Mouse (Mus musculus) forebrain, embryonic 11.5 days (tissue): ENCODE data around the gene Olfr750. TPM values are rescaled to one million over a fixed set of nuclear protein-coding genes. Genes with fewer than 3 reads are reported as not detected.

Experiments
- ATAC-seq: fragments of 200-750 bp; cut with Nextera tagmentation; replicated peaks from 2 replicates; pipeline ENCODE4 v1.8.0; 2017; ENCODE audit warnings: moderate TSS enrichment; ENCODE audit not compliant: low FRiP score
- DNase-seq: peaks from one replicate; pipeline ENCODE4 v3.0.0-alpha.2; 2017; ENCODE audit warnings: low spot score
- H3K27ac ChIP-seq: fragments of 300-500 bp; sonication (generic); 2 replicates; pipeline ENCODE4 v1.5.1; 2014; ENCODE audit warnings: low read depth, low read length
- H3K27me3 ChIP-seq: fragments of 300-500 bp; sonication (generic); 2 replicates; pipeline ENCODE4 v1.6.1; 2014; ENCODE audit warnings: mild to moderate bottlenecking, low read length, mixed read lengths; ENCODE audit not compliant: control insufficient read depth, insufficient read depth
- H3K36me3 ChIP-seq: fragments of 300-500 bp; sonication (generic); 2 replicates; pipeline ENCODE4 v1.6.1; 2014; ENCODE audit warnings: mild to moderate bottlenecking, low read length, moderate library complexity, mixed read lengths; ENCODE audit not compliant: control insufficient read depth, insufficient read depth
- H3K4me1 ChIP-seq: fragments of 300-500 bp; sonication (generic); replicated peaks from 2 replicates; pipeline ENCODE4 v1.6.1; 2014; ENCODE audit warnings: low read length, mixed read lengths; ENCODE audit not compliant: control insufficient read depth, insufficient read depth
- H3K4me2 ChIP-seq: fragments of 300-500 bp; sonication (generic); 2 replicates; pipeline ENCODE4 v1.6.1; 2014; ENCODE audit warnings: low read depth, mild to moderate bottlenecking, low read length, moderate library complexity, mixed read lengths; ENCODE audit not compliant: severe bottlenecking
- H3K4me3 ChIP-seq: fragments of 300-500 bp; sonication (generic); 2 replicates; pipeline ENCODE4 v1.5.1; 2014; ENCODE audit warnings: low read depth, low read length
- H3K9ac ChIP-seq: fragments of 300-500 bp; sonication (generic); 2 replicates; pipeline ENCODE4 v1.6.1; 2014; ENCODE audit warnings: low read length
- H3K9me3 ChIP-seq: fragments of 300-500 bp; sonication (generic); 2 replicates; pipeline ENCODE4 v1.6.1; 2016; ENCODE audit warnings: low read length, mixed read lengths; ENCODE audit not compliant: control insufficient read depth
- WGBS: fragments of 180-500 bp; shearing (Covaris S2); extraction: QIAGEN DNeasy Blood & Tissue Kit; methylation state at CpG from one replicate; pipeline ENCODE4 v1.1.7; 2014; 5-methylcytosine and 5-hydroxymethylcytosine counted together
- polyA plus RNA-seq: library from polyadenylated mRNA; unstranded; fragments of >200 nt; fragmentation: Nextera tagmentation; extraction: Ambion mirVana; gene quantifications from 2 replicates; pipeline ENCODE4 v1.2.1, GENCODE M21; 2014

The Olfr750 gene
- 0.04 TPM in 1 of 2 replicates, not detected in the other for polyA plus RNA-seq

GRCm38 (mm10) chr14:51074335-51074734 is at the start of gene Olfr750:
TSS of gene Olfr750 (minus strand) at chr14:51074435.
- WGBS = 83% methylated on average over 3 of the region's 3 CpGs
- H3K9me3 ChIP-seq = no peaks in the 10 kb centered on the region

GRCm38 (mm10) chr14:51113916-51114560 is 39.8 kb upstream of the Olfr750 start, which contains the start of gene Eddm3b:
TSS of gene Eddm3b (plus strand) at chr14:51114426.
- no peak for DNase-seq
- no peak within 1 kb of the TSS for H3K27ac ChIP-seq
- no peak within 1 kb of the TSS for H3K4me2 ChIP-seq
- no peaks in the 10 kb centered on the region for H3K4me1 ChIP-seq
- H3K9ac ChIP-seq = no peak within 1 kb of the TSS
- no peaks in the 10 kb centered on the region for H3K9me3 ChIP-seq
- H3K4me3 ChIP-seq = no peak within 1 kb of the TSS
- whole genome bisulfite sequencing = 42% methylated on average over 12 of the region's 12 CpGs
- no peaks in the 10 kb centered on the region for H3K27me3 ChIP-seq
- no peak for ATAC-seq
- H3K36me3 ChIP-seq = no peaks in the 10 kb centered on the region

More at GRCm38 (mm10) chr14:51074335-51074734, at the start of gene Olfr750:
- ATAC-seq (no peak), DNase-seq (no peak)
- Histone ChIP-seq H3K9ac (no peak within 1 kb of the TSS), H3K27ac (no peak within 1 kb of the TSS), H3K36me3 (no peaks in the 10 kb centered on the region), H3K4me3 (no peak within 1 kb of the TSS), H3K4me2 (no peak within 1 kb of the TSS), H3K4me1 (no peaks in the 10 kb centered on the region), H3K27me3 (no peaks in the 10 kb centered on the region)

- H3K27me3 ChIP-seq = no peaks in the 10 kb centered on the region
- H3K9ac ChIP-seq = no peak overlapping the region
- no peaks in the 10 kb centered on the region for H3K4me1 ChIP-seq
- no peak overlapping the region for H3K27ac ChIP-seq
- ATAC-seq (no peak), DNase-seq (no peak)
- no peak overlapping the region for H3K4me3 ChIP-seq
- H3K36me3 ChIP-seq = no peaks in the 10 kb centered on the region
- no peak overlapping the region for H3K4me2 ChIP-seq
- 29% methylated on average over 9 of the region's 9 CpGs for WGBS
- no peaks in the 10 kb centered on the region for H3K9me3 ChIP-seq
Observed at GRCm38 (mm10) chr14:51113476-51113875, 39.2 kb upstream of the Olfr750 start.

- 83% methylated on average over 3 of the region's 3 CpGs for whole genome bisulfite sequencing
- no peak for DNase-seq
- no peaks in the 10 kb centered on the region for H3K27me3 ChIP-seq
Observed at GRCm38 (mm10) chr14:51111966-51112365, 37.7 kb upstream of the Olfr750 start.

GRCm38 (mm10) chr14:51106449-51106967 is 32.3 kb upstream of the Olfr750 start:
- H3K27ac ChIP-seq = no peak overlapping the region
- no peaks in the 10 kb centered on the region for H3K27me3 ChIP-seq
- DNase-seq (no peak), ATAC-seq (no peak)
- no peaks in the 10 kb centered on the region for H3K36me3 ChIP-seq
- no peak overlapping the region for H3K4me3 ChIP-seq
- no peaks in the 10 kb centered on the region for H3K4me1 ChIP-seq
- H3K9me3 ChIP-seq = no peaks in the 10 kb centered on the region
- no peak overlapping the region for H3K9ac ChIP-seq
- no peak overlapping the region for H3K4me2 ChIP-seq

More at GRCm38 (mm10) chr14:51111966-51112365, 37.7 kb upstream of the Olfr750 start:
- ATAC-seq = no peak
- Histone ChIP-seq H3K9ac (no peak overlapping the region), H3K4me2 (no peak overlapping the region), H3K4me1 (no peaks in the 10 kb centered on the region), H3K27ac (no peak overlapping the region), H3K36me3 (no peaks in the 10 kb centered on the region), H3K4me3 (no peak overlapping the region), H3K9me3 (no peaks in the 10 kb centered on the region)

GRCm38 (mm10) chr14:51104366-51104765 is 30.1 kb upstream of the Olfr750 start:
- H3K9ac ChIP-seq = no peak overlapping the region
- H3K4me1 ChIP-seq = no peaks in the 10 kb centered on the region
- H3K4me2 ChIP-seq = no peak overlapping the region
- no peaks in the 10 kb centered on the region for H3K9me3 ChIP-seq
- no peak for ATAC-seq
- H3K4me3 ChIP-seq = no peak overlapping the region
- no peak for DNase-seq
- no peaks in the 10 kb centered on the region for H3K36me3 ChIP-seq
- H3K27ac ChIP-seq = no peak overlapping the region
- 86% methylated on average over 2 of the region's 2 CpGs for WGBS
- no peaks in the 10 kb centered on the region for H3K27me3 ChIP-seq

- no peaks in the 10 kb centered on the region for H3K4me1 ChIP-seq
- no peak overlapping the region for H3K4me2 ChIP-seq
- H3K27ac ChIP-seq = no peak overlapping the region
- ATAC-seq = peak; percentile 46; the same call in 1 of the 2 replicates
- H3K27me3 ChIP-seq = no peaks in the 10 kb centered on the region
- WGBS = 46% methylated on average over 3 of the region's 3 CpGs
- no peaks in the 10 kb centered on the region for H3K9me3 ChIP-seq
- H3K9ac ChIP-seq = no peak overlapping the region
- peak; percentile 81 for DNase-seq
- H3K36me3 ChIP-seq = no peaks in the 10 kb centered on the region
- H3K4me3 ChIP-seq = no peak overlapping the region
Observed at GRCm38 (mm10) chr14:51103217-51103616, 29.0 kb upstream of the Olfr750 start.

GRCm38 (mm10) chr14:51101284-51101683 is 27.0 kb upstream of the Olfr750 start:
- Histone ChIP-seq H3K4me3 (no peak overlapping the region), H3K36me3 (no peaks in the 10 kb centered on the region), H3K27ac (no peak overlapping the region), H3K9ac (no peak overlapping the region), H3K9me3 (no peaks in the 10 kb centered on the region), H3K4me2 (no peak overlapping the region), H3K27me3 (no peaks in the 10 kb centered on the region), H3K4me1 (no peaks in the 10 kb centered on the region)
- DNase-seq (no peak), ATAC-seq (no peak)
- 80% methylated on average over 9 of the region's 9 CpGs for WGBS

GRCm38 (mm10) chr14:51098921-51099320 is 24.7 kb upstream of the Olfr750 start:
- Histone ChIP-seq H3K36me3 (no peaks in the 10 kb centered on the region), H3K4me1 (no peaks in the 10 kb centered on the region), H3K27me3 (no peaks in the 10 kb centered on the region), H3K27ac (no peak overlapping the region), H3K9me3 (no peaks in the 10 kb centered on the region), H3K9ac (no peak overlapping the region), H3K4me2 (no peak overlapping the region), H3K4me3 (no peak overlapping the region)
- 95% methylated on average over 11 of the region's 11 CpGs for WGBS
- ATAC-seq = no peak
- no peak for DNase-seq
